Mouse (Mus musculus): ENCODE data around the gene Serp2. TPM values are rescaled to one million over a fixed set of nuclear protein-coding genes. Genes with fewer than 3 reads are reported as not detected.
A peak's percentile ranks its signal among the peaks of the same experiment; 100 is the strongest.

The Serp2 gene
- polyA plus RNA-seq, 1 experiment from 2014 or later, result 18.5 TPM

DNA sequence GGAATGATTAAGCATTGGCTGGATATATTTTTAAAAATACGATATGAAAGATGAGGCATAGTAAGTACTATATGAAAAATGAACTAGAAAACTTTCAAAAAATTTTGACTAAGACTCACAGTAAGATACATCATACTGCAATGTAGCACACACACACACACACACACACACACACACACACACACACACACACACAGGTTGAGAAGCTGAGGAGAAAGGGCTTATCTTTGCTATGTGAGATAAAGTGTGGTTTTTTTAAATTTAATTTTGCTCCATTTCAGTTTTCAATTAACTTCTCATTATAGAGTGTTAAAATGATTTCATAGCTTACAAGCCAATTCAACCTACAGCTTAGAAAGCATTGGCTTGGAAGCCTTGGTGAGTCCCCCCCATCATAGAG, 33.3 kb downstream of the Serp2 start:
- Histone ChIP-seq H3K4me2 (no peak overlapping the region), H3K4me3 (no peak overlapping the region), H3K27me3 (replicated peaks) (no peaks in the 10 kb centered on the region), H3K9ac (no peak overlapping the region), H3K27ac (ENCODE audit: poor library complexity, severe bottlenecking) (no peak overlapping the region), H3K4me1 (replicated peaks) (peaks cover 41% of the 10 kb centered on the region), H3K9me3 (replicated peaks) (no peaks in the 10 kb centered on the region), H3K36me3 (no peaks in the 10 kb centered on the region)
- 83% methylated on average over 1 of the region's 1 CpGs for WGBS
- ATAC-seq (ENCODE audit: insufficient number of reproducible peaks, low FRiP score), result no peak

DNA sequence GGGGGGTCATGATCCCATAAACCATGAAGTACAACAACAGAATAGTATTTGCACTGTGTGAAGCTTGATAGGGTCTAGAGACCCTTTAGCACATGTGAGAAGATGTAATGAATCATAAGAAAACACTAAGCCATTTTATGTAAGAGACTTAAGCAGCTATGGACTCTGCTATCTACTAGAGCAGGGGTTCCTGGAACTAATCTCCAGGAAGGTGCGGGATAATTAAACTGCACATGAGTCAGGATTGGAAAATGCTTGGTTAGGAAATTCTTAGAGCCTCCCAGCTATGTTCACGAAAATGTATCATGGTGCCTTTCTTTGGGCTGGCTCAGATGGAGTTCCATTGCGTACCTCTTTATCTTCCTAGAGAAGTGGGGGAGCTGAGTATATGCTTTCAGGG, 35.4 kb downstream of the Serp2 start:
- Histone ChIP-seq H3K9ac (no peak overlapping the region), H3K27me3 (replicated peaks) (no peaks in the 10 kb centered on the region), H3K9me3 (replicated peaks) (no peaks in the 10 kb centered on the region), H3K27ac (ENCODE audit: poor library complexity, severe bottlenecking) (no peak overlapping the region), H3K36me3 (no peaks in the 10 kb centered on the region), H3K4me3 (no peak overlapping the region), H3K4me2 (no peak overlapping the region), H3K4me1 (replicated peaks) (peaks cover 41% of the 10 kb centered on the region)
- 77% methylated on average over 3 of the region's 3 CpGs for WGBS
- no peak for ATAC-seq (ENCODE audit: insufficient number of reproducible peaks, low FRiP score)

DNA sequence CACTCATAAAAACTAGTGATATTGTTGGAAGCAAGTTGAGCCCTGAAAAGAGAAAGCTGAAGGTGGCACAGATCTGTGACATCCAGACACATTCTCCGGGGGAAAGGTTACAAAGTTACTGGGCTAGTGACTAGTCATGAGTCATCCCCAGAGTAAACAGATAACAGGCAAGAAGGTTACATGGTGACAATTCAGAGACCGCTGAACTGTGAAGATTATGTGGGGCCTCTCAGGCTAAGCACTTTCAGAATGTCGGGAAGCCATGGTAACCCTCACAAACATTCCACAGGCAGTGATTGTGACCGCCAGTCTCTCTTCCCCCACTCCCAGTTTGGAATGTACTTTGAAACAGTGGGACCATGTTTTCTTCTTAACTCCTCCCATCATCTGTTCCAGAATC, 36.1 kb downstream of the Serp2 start:
- 5% methylated on average over 4 of the region's 4 CpGs for WGBS
- Histone ChIP-seq H3K9ac (no peak overlapping the region), H3K27me3 (replicated peaks) (no peaks in the 10 kb centered on the region), H3K9me3 (replicated peaks) (no peaks in the 10 kb centered on the region), H3K4me2 (no peak overlapping the region), H3K36me3 (no peaks in the 10 kb centered on the region), H3K4me1 (replicated peaks) (peaks cover 44% of the 10 kb centered on the region), H3K27ac (ENCODE audit: poor library complexity, severe bottlenecking) (peak overlapping the region; percentile 48), H3K4me3 (no peak overlapping the region)
- ATAC-seq (ENCODE audit: insufficient number of reproducible peaks, low FRiP score), result peak; percentile 91

DNA sequence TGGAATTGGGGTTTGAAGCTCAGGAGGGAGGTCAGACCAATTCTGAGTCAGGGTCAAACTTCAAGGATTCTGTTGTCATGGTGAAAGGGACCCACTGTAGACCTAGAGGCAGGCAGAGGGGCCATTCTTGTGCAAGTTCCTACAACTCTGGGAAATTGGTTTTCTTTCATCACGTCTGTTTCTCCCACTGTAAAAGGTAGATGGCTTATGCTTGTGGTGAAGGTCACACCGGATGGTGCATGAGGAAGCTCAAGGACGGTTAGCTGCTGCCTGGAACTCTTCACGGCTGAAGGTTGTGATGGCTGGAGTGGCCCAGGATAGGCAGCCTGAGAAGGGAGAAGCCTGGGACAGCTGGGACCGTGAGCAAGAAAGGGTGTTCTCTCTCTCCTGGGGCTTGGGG, 38.5 kb downstream of the Serp2 start:
- no peak overlapping the region for H3K9ac ChIP-seq
- H3K36me3 ChIP-seq, result no peaks in the 10 kb centered on the region
- no peak for ATAC-seq (ENCODE audit: insufficient number of reproducible peaks, low FRiP score)
- no peaks in the 10 kb centered on the region for H3K9me3 ChIP-seq (replicated peaks)
- peaks cover 65% of the 10 kb centered on the region for H3K4me1 ChIP-seq (replicated peaks)
- WGBS, result 59% methylated on average over 5 of the region's 5 CpGs
- peak overlapping the region; percentile 23; the same call in 1 of the 2 replicates for H3K27ac ChIP-seq (ENCODE audit: poor library complexity, severe bottlenecking)
- H3K27me3 ChIP-seq (replicated peaks), result no peaks in the 10 kb centered on the region
- H3K4me3 ChIP-seq, result no peak overlapping the region
- H3K4me2 ChIP-seq, result no peak overlapping the region

- H3K9ac ChIP-seq, result no peak overlapping the region
- peak overlapping the region; percentile 38 for H3K4me2 ChIP-seq
- no peak for ATAC-seq (ENCODE audit: insufficient number of reproducible peaks, low FRiP score)
- 56% methylated on average over 7 of the region's 7 CpGs for WGBS
- H3K27ac ChIP-seq (ENCODE audit: poor library complexity, severe bottlenecking), result no peak overlapping the region
- no peak overlapping the region for H3K4me3 ChIP-seq
- H3K4me1 ChIP-seq (replicated peaks), result peaks cover 66% of the 10 kb centered on the region
- H3K27me3 ChIP-seq (replicated peaks), result no peaks in the 10 kb centered on the region
- H3K36me3 ChIP-seq, result no peaks in the 10 kb centered on the region
- no peaks in the 10 kb centered on the region for H3K9me3 ChIP-seq (replicated peaks)
Measured at GRCm38 (mm10) chr14:76515620-76516019, 41.1 kb downstream of the Serp2 start.

GRCm38 (mm10) chr14:76514050-76514585, 42.6 kb downstream of the Serp2 start:
- H3K4me2 ChIP-seq, result peak overlapping the region; percentile 22
- H3K27ac ChIP-seq (ENCODE audit: poor library complexity, severe bottlenecking), result no peak overlapping the region
- H3K4me1 ChIP-seq (replicated peaks), result peaks cover 57% of the 10 kb centered on the region
- no peak overlapping the region for H3K9ac ChIP-seq
- ATAC-seq (ENCODE audit: insufficient number of reproducible peaks, low FRiP score), result no peak
- H3K36me3 ChIP-seq, result peaks cover 4% of the 10 kb centered on the region; the same call in 1 of the 2 replicates
- WGBS, result 44% methylated on average over 6 of the region's 6 CpGs
- H3K9me3 ChIP-seq (replicated peaks), result no peaks in the 10 kb centered on the region
- H3K27me3 ChIP-seq (replicated peaks), result no peaks in the 10 kb centered on the region
- H3K4me3 ChIP-seq, result no peak overlapping the region

- H3K4me1 ChIP-seq (replicated peaks), result peaks cover 56% of the 10 kb centered on the region
- no peak overlapping the region for H3K4me3 ChIP-seq
- no peak for ATAC-seq (ENCODE audit: insufficient number of reproducible peaks, low FRiP score)
- H3K27ac ChIP-seq (ENCODE audit: poor library complexity, severe bottlenecking), result peak overlapping the region; percentile 34; the same call in 1 of the 2 replicates
- WGBS, result 27% methylated on average over 11 of the region's 11 CpGs
- peak overlapping the region; percentile 22 for H3K4me2 ChIP-seq
- H3K27me3 ChIP-seq (replicated peaks), result no peaks in the 10 kb centered on the region
- no peaks in the 10 kb centered on the region for H3K9me3 ChIP-seq (replicated peaks)
- H3K9ac ChIP-seq, result no peak overlapping the region
- peaks cover 4% of the 10 kb centered on the region; the same call in 1 of the 2 replicates for H3K36me3 ChIP-seq
Measured at GRCm38 (mm10) chr14:76513395-76514049, 43.2 kb downstream of the Serp2 start.

DNA sequence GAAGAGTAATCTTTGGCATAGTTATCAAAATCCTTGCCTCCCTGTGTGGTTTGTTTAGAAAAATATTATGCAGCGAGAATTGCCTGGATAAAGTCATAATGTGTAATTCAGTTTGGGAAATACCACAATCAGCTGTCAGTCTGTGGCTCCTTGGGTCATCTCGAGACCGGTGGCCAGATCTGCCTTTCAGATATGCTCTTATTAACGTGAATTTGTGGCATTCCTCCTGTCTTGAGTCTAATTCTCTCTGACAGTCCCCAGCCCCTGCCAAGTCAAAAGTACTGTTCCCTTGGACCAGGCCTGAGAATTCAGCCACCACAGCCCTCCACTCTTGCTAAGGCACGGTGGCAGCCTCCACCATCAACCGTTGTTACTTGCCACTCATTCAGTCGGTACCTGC, 44.7 kb downstream of the Serp2 start:
- ATAC-seq (ENCODE audit: insufficient number of reproducible peaks, low FRiP score), result no peak
- Histone ChIP-seq H3K4me3 (no peak overlapping the region), H3K27me3 (replicated peaks) (no peaks in the 10 kb centered on the region), H3K9me3 (replicated peaks) (no peaks in the 10 kb centered on the region), H3K27ac (ENCODE audit: poor library complexity, severe bottlenecking) (no peak overlapping the region), H3K4me2 (no peak overlapping the region), H3K4me1 (replicated peaks) (peaks cover 51% of the 10 kb centered on the region), H3K9ac (no peak overlapping the region), H3K36me3 (peaks cover 17% of the 10 kb centered on the region)
- WGBS, result 72% methylated on average over 7 of the region's 7 CpGs

DNA sequence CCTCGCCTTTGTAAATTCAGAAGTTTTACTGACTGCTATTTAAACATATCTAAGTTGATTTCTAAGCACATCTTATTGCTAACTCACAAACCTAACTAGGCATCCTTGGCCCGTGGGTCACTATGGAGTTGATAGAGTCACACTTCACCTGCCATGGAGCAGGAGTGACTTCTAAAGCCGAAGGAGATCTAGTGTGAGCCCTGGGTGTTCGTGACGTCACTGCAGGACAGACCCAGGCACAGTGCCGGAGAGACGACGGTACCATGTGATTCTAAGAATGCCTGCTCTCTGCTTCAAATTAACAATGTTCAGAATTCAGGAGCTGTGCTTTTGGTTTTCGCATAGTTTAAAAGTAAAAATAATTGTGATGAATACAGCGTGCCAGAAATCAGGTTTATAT, 48.0 kb downstream of the Serp2 start:
- 66% methylated on average over 10 of the region's 10 CpGs for WGBS
- Histone ChIP-seq H3K9ac (no peak overlapping the region), H3K27me3 (replicated peaks) (no peaks in the 10 kb centered on the region), H3K36me3 (peaks cover 24% of the 10 kb centered on the region), H3K27ac (ENCODE audit: poor library complexity, severe bottlenecking) (no peak overlapping the region), H3K4me2 (no peak overlapping the region), H3K4me1 (replicated peaks) (peaks cover 29% of the 10 kb centered on the region), H3K4me3 (no peak overlapping the region), H3K9me3 (replicated peaks) (no peaks in the 10 kb centered on the region)
- no peak for ATAC-seq (ENCODE audit: insufficient number of reproducible peaks, low FRiP score)

DNA sequence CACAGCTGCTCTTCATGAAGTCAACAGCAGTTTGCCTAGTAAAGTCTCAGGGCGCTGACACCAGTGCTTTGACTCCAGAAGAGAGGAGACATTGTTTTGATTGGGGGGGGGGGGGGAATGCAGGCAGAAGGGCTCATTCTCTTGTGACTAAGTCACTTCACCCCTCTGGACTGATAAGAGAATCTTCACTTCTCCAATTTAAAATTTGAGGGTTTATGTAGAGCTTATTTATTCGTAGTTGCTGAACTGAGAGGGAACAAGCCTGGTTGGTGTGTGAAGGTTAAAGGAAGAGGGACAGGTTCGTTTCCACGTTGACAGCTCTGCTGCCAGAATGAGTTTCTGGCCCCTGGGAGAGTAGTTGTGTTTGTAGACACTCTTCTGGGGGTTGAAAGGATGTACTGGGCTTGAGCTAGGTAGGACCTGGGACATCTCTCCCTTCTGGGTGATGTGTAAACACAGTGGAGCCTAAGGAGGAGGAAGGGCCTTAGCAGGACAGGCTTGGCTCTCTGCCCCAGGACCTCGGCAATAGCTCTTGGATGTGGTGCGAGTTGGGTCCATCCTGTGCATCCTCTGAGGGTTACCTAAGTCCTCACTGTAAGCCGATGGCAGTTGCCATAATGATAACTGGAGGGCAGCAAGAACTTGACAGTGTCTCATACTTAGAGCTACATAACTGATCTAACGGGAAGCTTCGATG, 48.7 kb downstream of the Serp2 start:
- Histone ChIP-seq H3K27ac (ENCODE audit: poor library complexity, severe bottlenecking) (peak overlapping the region; percentile 50; the same call in 1 of the 2 replicates), H3K36me3 (peaks cover 24% of the 10 kb centered on the region), H3K4me1 (replicated peaks) (peaks cover 21% of the 10 kb centered on the region), H3K4me2 (peak overlapping the region; percentile 97), H3K4me3 (no peak overlapping the region), H3K9ac (0 out of 2 replicates have a peak overlapping the region, but pooled peaks have one; percentile 43), H3K9me3 (replicated peaks) (no peaks in the 10 kb centered on the region), H3K27me3 (replicated peaks) (no peaks in the 10 kb centered on the region)
- 72% methylated on average over 9 of the region's 9 CpGs for WGBS
- ATAC-seq (ENCODE audit: insufficient number of reproducible peaks, low FRiP score), result no peak

GRCm38 (mm10) chr14:76507357-76507756, 49.3 kb downstream of the Serp2 start:
- 88% methylated on average over 7 of the region's 7 CpGs for WGBS
- Histone ChIP-seq H3K4me1 (replicated peaks) (peaks cover 17% of the 10 kb centered on the region), H3K27me3 (replicated peaks) (no peaks in the 10 kb centered on the region), H3K36me3 (peaks cover 24% of the 10 kb centered on the region), H3K9me3 (replicated peaks) (no peaks in the 10 kb centered on the region), H3K4me2 (peak overlapping the region; percentile 97), H3K4me3 (peak overlapping the region; percentile 10; the same call in 1 of the 2 replicates), H3K9ac (peak overlapping the region; percentile 43; the same call in 1 of the 2 replicates), H3K27ac (ENCODE audit: poor library complexity, severe bottlenecking) (0 out of 2 replicates have a peak overlapping the region, but pooled peaks have one; percentile 50)
- no peak for ATAC-seq (ENCODE audit: insufficient number of reproducible peaks, low FRiP score)
